Mouse (Mus musculus) hindbrain, postnatal 0 days (tissue): ENCODE measurements at regions not wholly inside any gene's neighbourhood (a gene's known extent, or its start where the extent isn't known, plus 50 kb on each side); places are given as distances from the start of the nearest gene placed in this dataset.

ENCODE experiments used
- ATAC-seq: fragments of 200-750 bp; cut with Nextera tagmentation; 2 replicates; pipeline ENCODE4 v1.8.0; 2017; ENCODE audit warnings: mild to moderate bottlenecking, moderate TSS enrichment, moderate library complexity
- DNase-seq: peaks from one replicate; pipeline ENCODE4 v3.0.0-alpha.2; 2015; ENCODE audit warnings: low spot score
- H3K27ac ChIP-seq: fragments of 300-500 bp; sonication (generic); 2 replicates; pipeline ENCODE4 v1.5.1; 2014; ENCODE audit warnings: mild to moderate bottlenecking
- H3K27me3 ChIP-seq: fragments of 300-500 bp; sonication (generic); 2 replicates; pipeline ENCODE4 v1.6.1; 2014; ENCODE audit warnings: low read length, mixed read lengths; ENCODE audit not compliant: insufficient read depth
- H3K36me3 ChIP-seq: fragments of 300-500 bp; sonication (generic); 2 replicates; pipeline ENCODE4 v1.6.1; 2014; ENCODE audit warnings: low read length, mixed read lengths; ENCODE audit not compliant: insufficient read depth
- H3K4me1 ChIP-seq: fragments of 300-500 bp; sonication (generic); 2 replicates; pipeline ENCODE4 v1.6.1; 2014; ENCODE audit warnings: antibody characterized with exemption, low read length, mixed read lengths; ENCODE audit not compliant: insufficient read depth
- H3K4me2 ChIP-seq: fragments of 300-500 bp; sonication (generic); 2 replicates; pipeline ENCODE4 v1.6.1; 2014; ENCODE audit warnings: low read depth, mild to moderate bottlenecking, low read length, moderate library complexity, mixed read lengths
- H3K4me3 ChIP-seq: fragments of 300-500 bp; sonication (generic); 2 replicates; pipeline ENCODE4 v1.5.1; 2014; ENCODE audit warnings: low read length
- H3K9ac ChIP-seq: fragments of 300-500 bp; sonication (generic); replicated peaks from 2 replicates; pipeline ENCODE4 v1.6.1; 2014; ENCODE audit warnings: mild to moderate bottlenecking, low read length, moderate library complexity, mixed read lengths
- H3K9me3 ChIP-seq: fragments of 300-500 bp; sonication (generic); 2 replicates; pipeline ENCODE4 v1.6.1; 2016; ENCODE audit warnings: low read length, mixed read lengths
- CTCF ChIP-seq: IDR thresholded peaks from 2 replicates; pipeline ENCODE4 v1.5.1; 2016; ENCODE audit warnings: antibody characterized with exemption, control low read depth, low read depth
- WGBS: fragments of 180-500 bp; shearing (Covaris S2); extraction: QIAGEN DNeasy Blood & Tissue Kit; methylation state at CpG from one replicate; pipeline ENCODE4 v1.1.7; 2014; 5-methylcytosine and 5-hydroxymethylcytosine counted together

DNA sequence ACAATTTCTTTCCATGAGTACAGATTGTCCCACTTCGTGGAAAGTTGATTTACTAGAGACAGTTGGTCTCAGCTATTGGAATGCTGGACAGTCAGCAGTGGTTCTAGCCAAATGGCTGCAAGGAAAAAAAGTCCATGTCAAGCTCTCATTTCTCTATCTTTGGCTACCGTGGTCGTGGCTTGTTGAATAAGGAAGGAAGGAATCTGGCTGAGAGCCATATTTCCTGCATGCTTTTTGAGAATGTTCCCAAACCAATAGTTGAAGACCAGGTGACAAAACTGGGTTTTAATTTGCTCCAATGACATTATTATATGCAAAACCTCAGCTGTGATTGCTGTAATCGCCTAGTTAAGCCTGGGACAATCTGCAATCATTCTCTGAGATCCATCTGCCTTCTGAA is 68.4 kb upstream of the Aoah start:
- Histone ChIP-seq H3K4me3 (no peak overlapping the region), H3K4me1 (no peaks in the 10 kb centered on the region), H3K36me3 (no peaks in the 10 kb centered on the region), H3K4me2 (no peak overlapping the region), H3K9ac (no peak overlapping the region), H3K27me3 (no peaks in the 10 kb centered on the region), H3K27ac (no peak overlapping the region), H3K9me3 (no peaks in the 10 kb centered on the region)
- 48% methylated on average over 4 of the region's 4 CpGs for WGBS
- ATAC-seq: no peak
- DNase-seq: peak; percentile 45
- TF ChIP-seq CTCF: no peak

DNA sequence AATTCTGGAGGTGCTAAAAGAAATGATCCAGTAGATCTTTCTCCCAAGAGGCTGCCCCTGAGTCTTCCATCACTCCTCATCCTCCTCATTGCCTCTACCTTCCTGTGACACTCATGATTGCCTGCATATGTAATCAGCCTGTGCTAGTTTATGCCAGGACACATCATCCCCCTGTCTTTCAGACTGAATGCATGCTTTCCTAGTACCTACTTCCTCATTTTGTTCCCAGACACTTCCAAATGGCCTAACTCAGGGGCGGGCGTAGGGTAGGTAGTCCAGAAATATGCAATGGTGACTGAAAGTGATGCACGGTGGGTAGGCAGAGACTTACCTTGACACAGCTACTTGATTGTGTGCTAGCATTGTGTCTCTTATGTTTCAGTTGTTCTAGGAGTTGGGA is 65.8 kb upstream of the Aoah start:
- no peak overlapping the region for H3K4me2 ChIP-seq
- no peak for DNase-seq
- no peak for TF ChIP-seq CTCF
- no peaks in the 10 kb centered on the region for H3K36me3 ChIP-seq
- H3K27me3 ChIP-seq: no peaks in the 10 kb centered on the region
- no peak overlapping the region for H3K27ac ChIP-seq
- no peak for ATAC-seq
- H3K9me3 ChIP-seq: no peaks in the 10 kb centered on the region
- H3K4me3 ChIP-seq: no peak overlapping the region
- WGBS: 91% methylated on average over 3 of the region's 3 CpGs
- no peaks in the 10 kb centered on the region for H3K4me1 ChIP-seq
- no peak overlapping the region for H3K9ac ChIP-seq

DNA sequence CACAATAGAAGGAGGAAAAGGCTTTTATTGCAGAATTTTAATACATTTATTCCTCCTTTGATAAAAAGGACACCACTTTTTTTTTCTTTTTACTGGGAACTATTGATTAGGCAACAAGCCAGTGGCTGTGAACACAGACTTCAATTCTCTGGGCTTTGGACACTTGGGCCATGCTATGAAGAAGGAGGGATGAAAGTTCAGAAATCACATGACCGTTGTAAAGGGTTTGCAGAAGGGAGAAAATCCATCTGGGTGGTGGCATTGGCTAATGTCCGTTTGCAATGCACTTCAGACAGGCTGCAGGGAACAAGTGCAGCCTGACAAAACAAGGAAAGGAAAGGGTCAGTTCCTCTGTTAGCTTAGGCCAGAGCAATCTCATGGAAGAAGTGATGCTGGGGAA is 60.9 kb upstream of the Aoah start:
- Histone ChIP-seq H3K4me3 (no peak overlapping the region), H3K4me2 (no peak overlapping the region), H3K27me3 (no peaks in the 10 kb centered on the region), H3K36me3 (no peaks in the 10 kb centered on the region), H3K9ac (no peak overlapping the region), H3K9me3 (no peaks in the 10 kb centered on the region), H3K27ac (no peak overlapping the region), H3K4me1 (no peaks in the 10 kb centered on the region)
- DNase-seq (no peak), ATAC-seq (no peak)
- WGBS: 63% methylated on average over 2 of the region's 2 CpGs
- no peak for TF ChIP-seq CTCF

DNA sequence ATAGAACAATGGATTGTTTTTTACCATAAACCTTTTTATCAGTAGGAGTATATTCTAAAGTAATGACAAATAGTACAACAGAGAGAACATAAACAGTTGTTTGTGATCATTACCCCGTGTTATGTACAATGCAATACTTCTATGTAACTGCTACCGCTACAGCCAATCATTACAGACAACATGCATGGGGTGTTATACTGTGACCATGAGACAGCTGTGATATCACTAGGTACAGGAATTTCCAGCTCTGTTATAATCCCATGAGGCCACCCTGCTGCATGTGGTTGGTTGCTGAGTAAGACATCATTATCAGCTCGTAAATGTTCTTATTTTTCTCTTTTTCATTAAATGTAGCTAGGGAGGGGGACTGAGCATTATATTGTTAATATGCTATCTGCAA is 59.6 kb upstream of the Aoah start:
- Histone ChIP-seq H3K27me3 (no peaks in the 10 kb centered on the region), H3K27ac (no peak overlapping the region), H3K9me3 (peaks cover 3% of the 10 kb centered on the region; the same call in 1 of the 2 replicates), H3K4me3 (no peak overlapping the region), H3K4me1 (no peaks in the 10 kb centered on the region), H3K36me3 (no peaks in the 10 kb centered on the region), H3K9ac (no peak overlapping the region), H3K4me2 (no peak overlapping the region)
- ATAC-seq (no peak), DNase-seq (no peak)
- no peak for TF ChIP-seq CTCF
- WGBS: 77% methylated on average over 3 of the region's 3 CpGs

DNA sequence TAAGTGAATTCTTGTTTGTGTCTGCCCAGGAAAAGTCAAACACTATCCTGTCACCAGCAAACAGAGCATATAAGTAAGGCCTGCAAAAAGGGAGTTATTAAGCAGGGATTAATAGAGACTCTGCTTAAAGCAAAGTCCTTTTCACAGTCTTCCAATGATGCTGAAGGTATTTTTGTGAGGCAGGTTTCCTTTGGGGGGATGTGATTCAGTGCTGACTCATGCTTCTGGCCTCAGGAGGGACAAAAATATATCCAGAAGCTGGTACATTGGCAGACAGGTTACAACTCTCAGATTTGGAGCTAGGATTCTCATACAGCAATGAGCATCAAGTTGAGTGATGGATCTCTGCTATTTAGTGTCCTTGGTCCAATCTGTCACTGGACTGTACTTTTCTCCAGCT is 57.3 kb upstream of the Aoah start:
- H3K4me2 ChIP-seq: no peak overlapping the region
- H3K36me3 ChIP-seq: no peaks in the 10 kb centered on the region
- no peak for TF ChIP-seq CTCF
- H3K4me1 ChIP-seq: no peaks in the 10 kb centered on the region
- H3K9ac ChIP-seq: no peak overlapping the region
- DNase-seq (no peak), ATAC-seq (no peak)
- H3K27me3 ChIP-seq: no peaks in the 10 kb centered on the region
- no peak overlapping the region for H3K4me3 ChIP-seq
- H3K9me3 ChIP-seq: peaks cover 3% of the 10 kb centered on the region; the same call in 1 of the 2 replicates
- no peak overlapping the region for H3K27ac ChIP-seq
